Mouse (Mus musculus): ENCODE data around the gene Lce3e. TPM values are rescaled to one million over a fixed set of nuclear protein-coding genes. Genes with fewer than 3 reads are reported as not detected.

Gene Lce3e
- polyA plus RNA-seq, 2 experiments, result not detected

GRCm38 (mm10) chr3:92957090-92957489, 9.8 kb upstream of the Lce3e start, which contains the start of gene Lce3d:
Gene Lce3d (plus strand): TSS chr3:92957390.
- no peak for TF ChIP-seq POLR2A (IDR thresholded peaks at IDR 0.05; ENCODE audit: borderline replicate concordance, extremely low read depth, insufficient read depth, insufficient read length)
- Histone ChIP-seq H3K36me3 (ENCODE audit: control insufficient read depth, insufficient read depth, low read length) (no peaks in the 10 kb centered on the region), H3K9me3 (ENCODE audit: control insufficient read depth, low read length) (no peaks in the 10 kb centered on the region), H3K27ac (replicated peaks; ENCODE audit: low read depth, low read length) (no peak within 1 kb of the TSS), H3K27me3 (ENCODE audit: control insufficient read depth, insufficient read depth, low read length) (no peaks in the 10 kb centered on the region), H3K4me3 (replicated peaks; ENCODE audit: low read length) (no peak within 1 kb of the TSS), H3K9ac (ENCODE audit: low read depth, low read length, severe bottlenecking) (no peak within 1 kb of the TSS), H3K4me2 (replicated peaks; ENCODE audit: low read depth, low read length, severe bottlenecking) (no peak within 1 kb of the TSS), H3K4me1 (ENCODE audit: control insufficient read depth, insufficient read depth, low read length) (no peaks in the 10 kb centered on the region)
- DNase-seq (ENCODE audit: low spot score), result no peak
- WGBS, result 94% methylated on average over 1 of the region's 1 CpGs
- ATAC-seq (ENCODE audit: low FRiP score, low read depth), result no peak

GRCm38 (mm10) chr3:92978484-92978883, 11.6 kb downstream of the Lce3e start:
- Histone ChIP-seq H3K4me3 (replicated peaks; ENCODE audit: low read length) (no peak overlapping the region), H3K4me2 (replicated peaks; ENCODE audit: low read depth, low read length, severe bottlenecking) (no peak overlapping the region), H3K9ac (ENCODE audit: low read depth, low read length, severe bottlenecking) (no peak overlapping the region), H3K27ac (replicated peaks; ENCODE audit: low read depth, low read length) (no peak overlapping the region), H3K27me3 (ENCODE audit: control insufficient read depth, insufficient read depth, low read length) (no peaks in the 10 kb centered on the region), H3K36me3 (ENCODE audit: control insufficient read depth, insufficient read depth, low read length) (no peaks in the 10 kb centered on the region), H3K9me3 (ENCODE audit: control insufficient read depth, low read length) (no peaks in the 10 kb centered on the region), H3K4me1 (ENCODE audit: control insufficient read depth, insufficient read depth, low read length) (no peaks in the 10 kb centered on the region)
- TF ChIP-seq POLR2A (IDR thresholded peaks at IDR 0.05; ENCODE audit: borderline replicate concordance, extremely low read depth, insufficient read depth, insufficient read length), result no peak
- 68% methylated on average over 2 of the region's 2 CpGs for WGBS
- ATAC-seq (ENCODE audit: low FRiP score, low read depth) (no peak), DNase-seq (ENCODE audit: low spot score) (no peak)

GRCm38 (mm10) chr3:92991926-92992325, 25.1 kb downstream of the Lce3e start, which contains the start of gene Lce3f:
Gene Lce3f (plus strand): TSS chr3:92992226.
- Histone ChIP-seq H3K4me2 (replicated peaks; ENCODE audit: low read depth, low read length, severe bottlenecking) (no peak within 1 kb of the TSS), H3K27me3 (ENCODE audit: control insufficient read depth, insufficient read depth, low read length) (no peaks in the 10 kb centered on the region), H3K36me3 (ENCODE audit: control insufficient read depth, insufficient read depth, low read length) (no peaks in the 10 kb centered on the region), H3K9me3 (ENCODE audit: control insufficient read depth, low read length) (no peaks in the 10 kb centered on the region), H3K4me1 (ENCODE audit: control insufficient read depth, insufficient read depth, low read length) (no peaks in the 10 kb centered on the region), H3K9ac (ENCODE audit: low read depth, low read length, severe bottlenecking) (no peak within 1 kb of the TSS), H3K27ac (replicated peaks; ENCODE audit: low read depth, low read length) (no peak within 1 kb of the TSS), H3K4me3 (replicated peaks; ENCODE audit: low read length) (no peak within 1 kb of the TSS)
- ATAC-seq (ENCODE audit: low FRiP score, low read depth) (no peak), DNase-seq (ENCODE audit: low spot score) (no peak)
- TF ChIP-seq POLR2A (IDR thresholded peaks at IDR 0.05; ENCODE audit: borderline replicate concordance, extremely low read depth, insufficient read depth, insufficient read length), result no peak

- Histone ChIP-seq H3K36me3 (ENCODE audit: control insufficient read depth, insufficient read depth, low read length) (no peaks in the 10 kb centered on the region), H3K4me3 (replicated peaks; ENCODE audit: low read length) (no peak overlapping the region), H3K9me3 (ENCODE audit: control insufficient read depth, low read length) (no peaks in the 10 kb centered on the region), H3K9ac (ENCODE audit: low read depth, low read length, severe bottlenecking) (no peak overlapping the region), H3K4me1 (ENCODE audit: control insufficient read depth, insufficient read depth, low read length) (no peaks in the 10 kb centered on the region), H3K27me3 (ENCODE audit: control insufficient read depth, insufficient read depth, low read length) (no peaks in the 10 kb centered on the region), H3K27ac (replicated peaks; ENCODE audit: low read depth, low read length) (no peak overlapping the region), H3K4me2 (replicated peaks; ENCODE audit: low read depth, low read length, severe bottlenecking) (no peak overlapping the region)
- ATAC-seq (ENCODE audit: low FRiP score, low read depth), result peak; percentile 70
- peak; percentile 82 for DNase-seq (ENCODE audit: low spot score)
- TF ChIP-seq POLR2A (IDR thresholded peaks at IDR 0.05; ENCODE audit: borderline replicate concordance, extremely low read depth, insufficient read depth, insufficient read length), result no peak
- 5% methylated on average over 7 of the region's 7 CpGs for WGBS
These were observed 31.8 kb downstream of the Lce3e start for GRCm38 (mm10) chr3:92998691-92999090.

- TF ChIP-seq POLR2A (IDR thresholded peaks at IDR 0.05; ENCODE audit: borderline replicate concordance, extremely low read depth, insufficient read depth, insufficient read length), result no peak
- Histone ChIP-seq H3K27me3 (ENCODE audit: control insufficient read depth, insufficient read depth, low read length) (no peaks in the 10 kb centered on the region), H3K4me3 (replicated peaks; ENCODE audit: low read length) (no peak overlapping the region), H3K4me1 (ENCODE audit: control insufficient read depth, insufficient read depth, low read length) (no peaks in the 10 kb centered on the region), H3K4me2 (replicated peaks; ENCODE audit: low read depth, low read length, severe bottlenecking) (no peak overlapping the region), H3K9me3 (ENCODE audit: control insufficient read depth, low read length) (no peaks in the 10 kb centered on the region), H3K36me3 (ENCODE audit: control insufficient read depth, insufficient read depth, low read length) (no peaks in the 10 kb centered on the region), H3K27ac (replicated peaks; ENCODE audit: low read depth, low read length) (no peak overlapping the region), H3K9ac (ENCODE audit: low read depth, low read length, severe bottlenecking) (no peak overlapping the region)
- DNase-seq (ENCODE audit: low spot score) (no peak), ATAC-seq (ENCODE audit: low FRiP score, low read depth) (no peak)
- 75% methylated on average over 3 of the region's 3 CpGs for WGBS
These were observed 33.8 kb downstream of the Lce3e start for GRCm38 (mm10) chr3:93000621-93001020.

- Histone ChIP-seq H3K4me1 (ENCODE audit: control insufficient read depth, insufficient read depth, low read length) (no peaks in the 10 kb centered on the region), H3K4me2 (replicated peaks; ENCODE audit: low read depth, low read length, severe bottlenecking) (no peak overlapping the region), H3K36me3 (ENCODE audit: control insufficient read depth, insufficient read depth, low read length) (no peaks in the 10 kb centered on the region), H3K27me3 (ENCODE audit: control insufficient read depth, insufficient read depth, low read length) (no peaks in the 10 kb centered on the region), H3K4me3 (replicated peaks; ENCODE audit: low read length) (no peak overlapping the region), H3K27ac (replicated peaks; ENCODE audit: low read depth, low read length) (no peak overlapping the region), H3K9me3 (ENCODE audit: control insufficient read depth, low read length) (no peaks in the 10 kb centered on the region), H3K9ac (ENCODE audit: low read depth, low read length, severe bottlenecking) (no peak overlapping the region)
- DNase-seq (ENCODE audit: low spot score) (no peak), ATAC-seq (ENCODE audit: low FRiP score, low read depth) (no peak)
- TF ChIP-seq POLR2A (IDR thresholded peaks at IDR 0.05; ENCODE audit: borderline replicate concordance, extremely low read depth, insufficient read depth, insufficient read length), result no peak
- WGBS, result 73% methylated on average over 4 of the region's 4 CpGs
These were observed 36.0 kb downstream of the Lce3e start for GRCm38 (mm10) chr3:93002843-93003242.

All from limb, embryonic 14.5 days (tissue).